Mouse (Mus musculus) cerebellum, adult 18-20 months (tissue): ENCODE results near the gene Mgat1.

Experiments
- DNase-seq, 2 experiments: peaks; one replicate each; pipeline ENCODE4 v3.0.0; 2021

The Mgat1 gene

DNA sequence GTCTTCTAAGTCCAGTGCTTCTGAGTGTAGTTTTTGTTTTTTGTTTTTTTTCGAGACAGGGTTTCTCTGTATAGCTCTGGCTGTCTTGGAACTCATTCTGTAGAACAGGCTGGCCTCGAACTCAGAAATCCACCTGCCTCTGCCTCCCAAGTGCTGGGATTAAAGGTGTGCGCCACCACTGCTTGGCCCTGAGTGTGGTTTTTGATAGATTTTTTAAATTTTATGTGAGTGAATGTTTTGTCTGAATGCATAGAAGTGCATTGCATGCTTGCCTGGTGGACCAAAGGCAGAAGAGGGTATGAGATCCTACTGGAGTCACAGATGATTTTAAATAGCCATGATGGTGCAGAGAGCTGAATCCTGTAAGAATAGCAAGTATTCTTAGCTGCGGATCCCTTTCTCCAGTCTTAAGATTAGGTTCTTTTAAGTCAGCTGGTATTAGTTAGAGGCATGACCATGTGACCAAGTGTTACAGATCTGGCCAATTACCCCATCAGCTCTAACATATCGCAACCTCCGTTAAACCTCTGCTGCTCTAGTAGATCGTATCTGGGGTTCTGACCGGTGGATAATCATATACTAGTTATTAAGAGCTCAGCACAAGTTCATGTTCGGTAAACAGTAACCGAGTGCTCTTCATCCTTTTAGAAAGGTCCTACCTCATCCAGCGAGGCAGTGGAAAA is 906 bp upstream of the Mgat1 start:
- DNase-seq = no peak

DNA sequence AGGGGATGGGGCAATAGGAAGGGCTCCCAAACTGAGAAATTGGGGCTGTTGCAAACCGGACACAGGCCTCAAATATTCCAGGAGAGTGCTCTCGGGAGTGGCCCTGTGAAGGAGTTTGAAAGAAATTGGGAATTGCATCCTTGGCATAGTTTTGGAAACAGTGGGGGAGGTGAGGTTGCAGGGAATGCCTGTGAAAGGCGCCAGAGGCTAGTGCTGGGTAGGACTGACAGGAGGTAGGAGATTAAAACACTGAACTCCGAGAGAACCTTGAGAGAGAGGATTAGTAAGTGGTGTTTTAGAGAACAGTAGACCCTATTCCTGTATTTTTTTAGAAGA is 572 bp downstream of the Mgat1 start:
- peak in 1 of 2 experiments; percentile 38 for DNase-seq

DNA sequence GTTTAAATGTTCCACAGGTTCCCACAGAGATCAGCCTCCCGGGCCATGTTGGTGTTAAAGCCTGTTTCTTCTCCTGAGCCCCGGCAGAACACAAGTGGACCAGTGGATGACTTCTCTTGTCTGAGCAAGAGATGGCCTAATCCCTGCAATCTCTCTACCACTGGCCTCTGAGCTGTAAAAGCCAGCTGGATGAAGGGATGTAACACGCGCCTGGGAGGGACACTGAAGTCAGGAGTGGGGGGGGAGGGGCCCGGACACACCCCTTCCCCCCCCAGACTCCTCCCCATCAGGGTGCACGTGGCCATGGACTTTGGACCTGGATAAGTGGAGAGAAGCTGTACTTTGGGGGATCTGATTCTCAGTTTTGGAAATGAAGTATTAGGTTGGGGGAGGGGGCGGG is 1.2 kb downstream of the Mgat1 start:
- no peak for DNase-seq

DNA sequence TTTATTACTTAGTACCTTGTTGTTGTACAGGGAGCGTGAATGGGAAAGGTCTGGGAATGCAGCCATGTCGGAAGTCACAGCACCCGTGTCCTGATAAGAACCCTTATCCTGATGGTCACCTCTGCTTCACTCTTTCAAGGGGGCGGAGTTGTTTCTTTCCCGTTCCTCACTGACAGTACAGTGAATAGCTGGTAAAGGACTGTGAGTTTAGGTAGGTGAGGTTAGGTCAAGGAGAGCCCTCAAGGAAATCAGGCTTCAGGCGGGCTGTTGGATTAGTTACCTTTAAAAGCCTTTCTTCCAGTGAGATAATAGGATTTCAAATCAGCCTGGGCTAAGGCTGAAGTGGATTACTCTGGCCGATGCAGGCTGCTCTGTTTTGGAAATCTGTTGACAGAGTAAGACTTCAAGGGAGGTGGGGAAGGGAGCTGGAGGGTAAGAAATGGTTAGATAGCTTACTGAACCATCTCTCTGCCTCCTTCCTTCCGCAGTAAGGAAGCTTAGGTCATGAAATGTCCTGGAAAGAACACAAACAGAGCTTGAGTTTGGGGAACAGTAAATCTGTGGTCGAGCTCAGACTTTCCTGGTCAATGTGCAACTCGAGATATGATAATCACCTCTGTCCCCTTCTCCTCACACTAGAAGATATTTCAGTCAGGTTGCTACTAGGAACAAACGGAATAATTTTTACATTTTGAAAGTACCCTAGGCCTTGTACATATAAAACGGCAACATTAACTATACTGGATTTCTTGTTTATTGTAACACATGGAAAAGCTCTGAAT is 1.8 kb downstream of the Mgat1 start:
- no peak for DNase-seq

DNA sequence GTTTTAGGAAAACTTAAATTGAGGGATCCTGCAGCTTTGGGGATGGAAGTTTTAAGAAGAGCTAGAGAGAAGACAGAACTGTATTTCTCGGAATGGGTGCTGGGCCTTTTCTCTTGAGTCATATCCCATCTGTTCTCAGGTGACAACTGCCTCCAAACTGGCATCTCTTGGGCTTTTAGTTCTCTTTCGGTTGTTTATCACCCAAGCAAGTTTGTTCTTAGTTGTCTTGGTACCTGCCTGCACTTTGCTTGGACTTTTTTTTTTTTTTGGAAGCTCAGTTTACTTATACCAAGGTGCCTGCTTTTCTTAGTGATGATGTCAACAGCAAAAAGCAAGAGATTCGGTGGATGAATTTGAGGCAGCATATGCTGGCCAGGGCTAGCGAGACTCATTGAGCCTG is 2.5 kb downstream of the Mgat1 start:
- DNase-seq = no peak

DNA sequence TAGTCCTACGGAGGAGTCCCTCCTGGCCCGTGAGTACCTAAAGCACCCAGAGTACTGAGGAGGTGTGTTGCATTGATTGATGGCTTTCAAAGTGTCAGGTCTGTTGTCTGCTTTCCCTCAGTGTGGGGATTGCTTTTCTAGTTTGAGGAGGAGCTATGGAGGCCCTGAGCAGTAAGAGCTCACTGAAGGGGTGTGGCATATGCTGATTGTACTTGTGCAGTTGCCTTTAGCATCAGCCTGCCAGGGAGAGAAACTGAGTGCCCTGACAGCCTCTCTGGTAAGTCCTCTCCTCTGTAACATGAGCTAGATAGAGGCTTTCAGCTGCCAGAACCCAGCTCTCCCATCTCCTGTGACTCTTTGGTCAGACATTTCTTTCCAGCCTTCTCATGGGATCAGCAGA is 3.3 kb downstream of the Mgat1 start:
- DNase-seq = no peak

DNA sequence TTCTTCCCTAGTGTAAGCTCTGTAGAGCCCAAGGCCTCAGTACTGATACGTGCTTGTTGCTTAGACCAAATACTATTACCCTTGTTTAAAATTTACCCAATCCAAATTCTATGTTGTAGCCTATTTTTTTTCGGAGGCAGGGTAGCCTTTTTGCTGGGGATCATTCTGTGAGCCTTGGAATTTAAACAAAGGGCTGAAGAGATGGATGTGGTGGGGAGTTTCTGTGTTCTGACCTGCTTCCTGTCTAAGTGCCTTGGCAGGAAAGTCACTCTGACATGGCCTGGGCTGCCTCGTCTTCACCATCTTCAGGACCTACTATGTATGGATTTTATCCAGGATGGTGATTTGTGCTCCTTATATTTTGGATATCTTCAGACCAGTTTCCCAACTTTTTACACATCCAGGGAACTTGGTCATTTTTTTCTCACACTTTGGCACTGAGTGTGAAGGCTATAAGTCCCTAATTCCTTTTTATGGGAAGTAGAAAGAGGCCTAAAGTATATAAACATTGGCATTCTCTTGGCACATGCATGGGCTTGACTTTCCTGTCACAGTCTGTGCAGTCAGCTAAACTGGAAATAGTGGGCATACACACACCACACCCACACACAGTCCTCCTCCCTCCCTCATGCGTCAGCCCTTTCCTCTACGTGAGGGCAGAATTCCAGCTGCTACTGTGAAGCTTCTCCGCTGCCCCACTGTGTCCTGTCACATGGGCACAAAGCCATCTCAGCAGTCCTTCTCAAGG is 4.4 kb downstream of the Mgat1 start:
- peak in 1 of 2 experiments; percentile 23 for DNase-seq

DNA sequence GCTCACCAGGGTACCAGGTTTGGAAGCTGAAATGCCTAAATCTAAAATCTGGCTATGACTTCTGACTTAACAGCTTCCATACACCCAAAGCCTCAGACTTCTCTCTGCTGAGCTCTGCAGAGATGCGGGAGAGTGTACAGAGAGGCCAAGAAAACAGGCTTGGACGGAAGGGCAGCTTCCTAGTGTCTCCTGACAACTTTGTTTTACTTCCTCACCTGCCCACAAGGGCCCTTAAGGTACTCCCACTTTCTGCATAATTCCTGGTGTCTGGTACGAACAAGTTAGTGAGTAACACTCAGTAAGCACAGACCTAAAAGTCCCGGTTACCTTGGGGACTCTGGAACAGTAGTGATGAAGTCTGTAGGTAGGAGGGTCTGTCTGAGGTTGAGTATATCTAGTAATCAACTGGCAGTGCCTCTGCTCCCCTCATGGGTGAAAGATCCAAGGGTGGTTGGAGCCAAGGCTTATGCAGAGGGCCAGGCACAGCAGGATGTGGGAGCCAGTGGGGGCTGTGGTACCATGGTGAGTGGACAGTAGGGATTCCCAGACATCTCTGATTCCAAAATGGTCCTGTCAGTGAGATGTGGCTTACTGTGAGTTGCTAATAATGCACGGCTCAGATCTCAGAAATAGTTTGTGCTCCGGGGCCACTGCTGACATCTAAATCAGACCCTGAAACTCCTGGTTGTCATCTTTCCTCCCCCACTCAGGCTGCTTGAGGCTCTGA is 5.1 kb downstream of the Mgat1 start:
- no peak for DNase-seq

DNA sequence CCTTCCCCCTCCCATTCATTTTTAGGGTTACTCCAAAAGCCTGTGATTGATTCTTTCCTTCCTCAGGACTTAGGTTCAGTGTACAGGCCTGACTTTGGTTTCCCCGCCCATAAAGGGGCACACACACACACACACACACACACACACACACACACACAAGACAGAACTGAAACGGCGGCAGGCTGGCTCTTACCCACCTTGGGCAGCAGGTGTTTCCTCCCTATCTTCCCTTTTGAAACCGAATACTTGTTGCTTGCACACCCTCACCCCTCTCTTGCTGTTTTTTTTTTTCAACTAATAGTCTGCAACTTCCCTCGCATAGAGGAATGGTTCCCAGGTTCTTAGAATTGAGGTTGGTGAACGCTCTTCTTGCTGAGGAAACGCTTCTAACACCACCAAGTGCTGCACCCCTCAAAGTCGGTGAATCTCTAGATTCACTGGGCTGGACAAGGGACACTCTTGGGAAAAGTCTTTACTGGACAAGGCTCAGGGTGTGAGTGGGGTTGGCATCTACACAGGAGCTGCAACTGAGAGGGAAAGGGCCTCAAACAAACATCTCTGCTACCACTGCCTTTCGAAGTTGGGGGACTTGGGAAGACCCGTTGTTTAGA is 5.9 kb downstream of the Mgat1 start:
- DNase-seq = no peak

DNA sequence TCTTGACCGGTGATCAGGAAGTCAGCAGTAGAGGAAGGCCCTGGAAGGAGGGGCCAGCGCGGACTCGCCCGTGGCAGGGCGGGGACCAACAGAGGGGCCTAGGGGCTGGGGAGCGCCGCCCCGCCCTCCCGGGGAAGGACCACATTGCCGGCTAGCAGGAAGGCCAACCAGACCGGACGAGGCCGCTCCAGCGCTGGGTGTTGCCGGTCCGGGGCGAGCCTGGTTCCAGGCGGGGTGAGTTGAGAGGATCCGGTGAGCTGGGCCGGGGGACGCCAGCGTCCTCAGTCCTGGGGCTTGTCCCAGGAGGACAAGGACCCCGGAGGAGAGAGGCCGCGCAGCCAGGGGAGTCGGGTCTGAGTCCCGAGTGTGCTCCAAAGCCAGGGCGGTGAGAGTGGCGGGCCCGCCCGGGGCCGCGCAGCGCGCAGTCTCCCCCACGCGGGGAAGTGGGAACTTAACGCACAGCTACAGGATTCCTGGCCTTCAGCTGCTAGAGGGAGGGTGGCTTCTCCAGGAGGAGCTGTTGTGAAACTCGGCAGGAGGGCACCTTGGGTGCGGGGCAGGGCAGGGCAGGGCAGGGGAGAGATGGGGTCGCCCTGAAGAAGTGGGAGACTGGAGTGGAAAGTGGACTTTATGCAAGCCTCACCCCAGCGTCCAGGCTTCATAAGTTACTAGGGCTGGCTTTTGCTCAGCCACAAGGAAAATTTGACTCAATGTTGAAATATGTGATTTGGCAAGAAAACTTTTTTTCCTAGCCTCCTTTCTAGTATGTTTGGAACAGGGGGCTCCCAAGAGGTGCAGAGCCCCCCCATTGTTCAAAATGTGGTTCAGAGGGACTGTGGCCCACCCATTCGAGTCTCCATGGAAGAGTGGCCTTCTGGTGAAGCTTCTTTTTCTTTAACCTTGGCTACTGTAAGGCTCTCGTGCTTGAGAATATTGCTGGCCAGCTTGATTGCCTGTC is 6.7 kb downstream of the Mgat1 start:
- DNase-seq = peak; percentile 61 to 69

DNA sequence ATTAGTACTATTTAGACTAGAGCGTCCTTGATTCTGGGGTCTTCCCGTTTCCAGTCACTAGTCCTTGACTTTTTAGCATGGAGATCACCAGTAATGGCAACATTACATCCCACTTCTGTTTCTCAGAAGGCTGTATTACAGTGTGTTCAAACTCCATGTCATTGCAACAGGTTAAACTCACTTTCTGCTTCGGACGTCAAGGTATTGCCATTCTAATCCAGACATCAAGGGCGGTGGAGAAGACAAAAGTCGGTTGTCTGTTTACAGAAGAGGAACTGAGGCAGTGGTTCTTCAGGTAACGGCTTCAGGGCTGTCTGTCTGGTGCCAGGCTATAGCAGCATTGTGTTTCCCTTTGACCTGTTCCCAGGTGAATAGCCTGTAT is 7.4 kb downstream of the Mgat1 start:
- DNase-seq = no peak

DNA sequence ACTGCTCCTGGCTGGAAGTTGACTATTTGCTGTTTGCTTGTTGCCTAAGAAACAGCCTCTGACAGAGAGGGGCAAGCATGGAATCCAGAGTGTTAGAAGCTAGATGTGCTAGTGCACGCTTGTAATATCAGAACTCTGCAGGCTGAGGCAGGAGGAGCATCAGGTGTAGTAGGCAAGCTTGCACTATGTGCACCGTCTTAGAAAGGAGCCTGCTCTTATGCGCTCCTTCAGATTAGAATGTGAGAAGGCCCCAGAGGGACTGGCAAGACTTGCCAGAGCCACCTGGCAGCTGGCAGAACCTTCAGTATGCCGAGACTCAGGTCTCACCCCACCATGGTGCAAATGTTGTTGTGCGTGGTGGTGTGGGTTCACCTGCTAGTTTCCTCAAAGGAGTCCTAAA is 8.1 kb downstream of the Mgat1 start:
- no peak for DNase-seq

DNA sequence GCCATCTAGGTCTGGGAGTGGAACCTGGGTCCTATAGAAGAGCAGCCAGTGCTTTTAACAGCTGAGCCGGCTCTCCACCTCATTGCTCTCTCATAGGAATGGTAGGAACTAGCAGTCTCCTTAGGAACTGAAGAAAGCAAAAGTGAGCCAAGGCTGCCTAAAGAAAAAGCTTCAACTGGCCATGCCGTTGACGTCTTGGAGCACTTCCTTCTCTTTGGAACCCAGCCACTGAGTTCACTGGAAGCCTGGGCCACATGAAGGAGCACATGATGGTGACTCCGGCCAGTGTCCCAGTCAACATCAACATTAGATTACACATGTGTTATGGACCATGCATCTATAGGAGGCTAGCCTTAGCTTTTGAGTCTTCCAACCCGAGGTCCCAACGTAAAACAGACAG is 9.0 kb downstream of the Mgat1 start:
- no peak for DNase-seq

DNA sequence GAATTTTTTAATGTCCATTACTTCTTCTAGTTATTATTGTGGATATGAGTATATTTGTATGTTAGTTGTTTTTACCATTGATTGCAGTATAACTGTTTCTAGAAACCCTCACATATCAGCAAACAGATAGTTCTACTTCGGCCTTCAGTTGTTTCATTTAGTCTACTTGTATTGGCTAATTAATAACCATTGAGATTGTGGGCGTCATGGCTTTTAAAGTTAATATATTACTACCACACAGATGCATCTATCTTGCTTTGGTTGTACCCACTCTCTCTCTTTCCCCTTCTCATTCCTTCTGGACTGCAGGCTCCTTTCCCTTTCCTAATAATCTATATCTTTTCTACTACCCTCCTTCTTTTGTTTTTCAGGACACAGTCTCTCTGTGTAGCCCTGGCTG is 15.3 kb downstream of the Mgat1 start:
- no peak for DNase-seq

DNA sequence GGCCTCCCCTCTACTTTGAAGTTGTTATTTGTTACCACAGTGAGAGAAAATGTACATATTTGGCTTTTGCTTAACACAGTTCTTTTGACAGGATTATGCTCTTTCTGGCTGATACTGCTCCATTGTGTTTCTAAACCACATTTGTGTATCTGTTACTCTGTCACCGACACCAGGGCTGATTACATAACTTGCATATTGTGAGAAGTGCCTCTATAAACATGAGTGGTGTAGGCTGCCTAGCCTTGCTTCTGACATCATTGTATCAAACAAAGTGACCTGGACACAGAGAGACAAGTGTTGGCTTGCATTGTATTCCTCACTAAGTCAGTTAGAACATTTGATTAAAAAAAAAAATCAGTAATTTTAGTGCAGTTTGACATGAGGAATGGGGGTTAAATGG is 15.8 kb downstream of the Mgat1 start:
- no peak for DNase-seq

DNA sequence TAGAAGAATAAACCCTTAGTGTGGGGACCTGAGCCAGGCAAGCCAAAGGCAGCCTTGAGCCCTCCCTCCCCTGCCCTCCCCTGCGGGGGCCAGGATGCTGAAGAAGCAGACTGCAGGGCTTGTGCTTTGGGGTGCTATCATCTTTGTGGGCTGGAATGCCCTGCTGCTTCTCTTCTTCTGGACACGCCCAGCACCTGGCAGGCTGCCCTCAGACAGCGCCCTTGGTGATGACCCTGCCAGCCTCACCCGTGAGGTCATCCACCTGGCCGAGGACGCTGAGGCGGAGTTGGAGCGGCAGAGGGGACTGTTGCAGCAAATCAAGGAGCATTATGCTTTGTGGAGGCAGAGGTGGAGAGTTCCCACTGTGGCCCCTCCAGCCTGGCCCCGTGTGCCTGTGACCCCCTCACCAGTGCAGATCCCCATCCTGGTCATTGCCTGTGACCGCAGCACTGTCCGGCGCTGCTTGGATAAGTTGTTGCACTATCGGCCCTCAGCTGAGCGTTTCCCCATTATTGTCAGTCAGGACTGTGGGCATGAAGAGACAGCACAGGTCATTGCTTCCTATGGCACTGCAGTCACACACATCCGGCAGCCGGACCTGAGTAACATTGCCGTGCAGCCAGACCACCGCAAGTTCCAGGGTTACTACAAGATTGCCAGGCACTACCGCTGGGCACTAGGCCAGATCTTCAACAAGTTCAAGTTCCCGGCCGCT is 16.8 kb downstream of the Mgat1 start:
- DNase-seq = no peak

DNA sequence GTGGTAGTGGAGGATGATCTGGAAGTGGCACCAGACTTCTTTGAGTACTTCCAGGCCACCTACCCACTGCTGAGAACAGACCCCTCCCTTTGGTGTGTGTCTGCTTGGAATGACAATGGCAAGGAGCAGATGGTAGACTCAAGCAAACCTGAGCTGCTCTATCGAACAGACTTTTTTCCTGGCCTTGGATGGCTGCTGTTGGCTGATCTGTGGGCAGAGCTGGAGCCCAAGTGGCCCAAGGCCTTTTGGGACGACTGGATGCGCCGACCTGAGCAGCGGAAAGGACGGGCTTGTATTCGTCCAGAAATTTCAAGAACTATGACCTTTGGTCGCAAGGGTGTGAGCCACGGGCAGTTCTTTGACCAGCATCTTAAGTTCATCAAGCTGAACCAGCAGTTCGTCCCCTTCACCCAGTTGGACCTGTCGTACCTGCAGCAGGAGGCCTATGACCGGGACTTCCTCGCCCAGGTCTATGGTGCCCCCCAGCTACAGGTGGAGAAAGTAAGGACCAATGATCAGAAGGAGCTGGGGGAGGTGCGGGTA is 17.4 kb downstream of the Mgat1 start:
- DNase-seq = no peak

DNA sequence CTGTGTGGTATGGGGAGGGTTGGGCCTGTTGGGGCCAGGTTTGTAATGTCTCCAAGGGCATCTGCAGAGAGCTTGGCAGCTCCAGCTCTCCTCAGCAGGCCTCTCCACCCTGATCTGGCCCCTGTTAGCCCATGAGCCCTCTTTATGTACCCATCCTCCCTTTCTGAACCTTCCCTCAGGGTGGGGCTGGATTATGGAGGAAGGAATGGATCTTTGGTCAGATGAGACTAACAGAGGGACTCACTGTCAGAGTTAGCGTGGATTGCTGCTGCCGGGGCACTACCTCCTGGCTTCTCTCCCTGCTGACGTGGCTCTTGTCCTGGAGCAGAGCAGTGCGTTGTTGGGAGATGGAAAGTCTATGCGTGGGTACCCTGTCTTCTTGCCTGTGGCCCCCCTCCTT is 18.3 kb downstream of the Mgat1 start:
- DNase-seq = no peak

DNA sequence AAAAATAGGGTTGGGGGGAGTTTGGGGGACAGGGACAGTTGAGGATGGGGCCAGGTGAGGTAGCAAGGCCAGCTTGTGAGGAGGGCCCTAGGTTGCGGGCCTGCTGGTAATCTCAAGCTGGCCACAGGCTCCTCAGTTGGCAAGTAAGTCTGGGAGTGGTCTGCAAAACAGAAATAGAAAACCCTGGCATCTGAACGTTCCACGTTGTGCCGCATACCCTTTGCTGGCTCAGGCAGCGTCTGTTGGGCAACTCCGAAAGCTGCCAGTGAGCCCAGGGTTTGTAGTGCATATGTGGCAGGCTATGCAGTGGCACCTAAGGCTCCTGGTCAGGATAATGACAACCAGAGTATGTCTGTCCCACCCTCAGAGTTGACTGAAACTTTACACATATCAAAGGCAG is 19.2 kb downstream of the Mgat1 start:
- no peak for DNase-seq

DNA sequence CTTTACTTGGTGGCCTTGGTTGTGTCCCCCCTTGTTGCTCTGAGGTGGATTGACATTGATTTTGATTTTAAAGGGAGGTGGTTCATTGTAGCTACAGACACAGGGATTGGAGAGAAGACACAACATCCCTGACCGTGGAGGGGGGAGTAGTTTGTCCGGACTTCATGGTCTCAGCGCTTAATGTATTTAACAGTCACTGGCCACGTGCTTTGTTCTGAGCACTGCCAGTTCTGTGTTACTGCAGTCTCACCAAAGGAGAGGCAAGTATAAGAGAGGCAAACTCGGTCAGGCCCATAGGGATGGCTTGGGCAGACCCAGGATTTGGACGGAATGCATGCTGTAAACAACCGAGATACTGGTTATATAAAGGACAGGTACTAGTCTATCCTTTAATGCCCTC is 20.1 kb downstream of the Mgat1 start:
- DNase-seq = no peak

DNA sequence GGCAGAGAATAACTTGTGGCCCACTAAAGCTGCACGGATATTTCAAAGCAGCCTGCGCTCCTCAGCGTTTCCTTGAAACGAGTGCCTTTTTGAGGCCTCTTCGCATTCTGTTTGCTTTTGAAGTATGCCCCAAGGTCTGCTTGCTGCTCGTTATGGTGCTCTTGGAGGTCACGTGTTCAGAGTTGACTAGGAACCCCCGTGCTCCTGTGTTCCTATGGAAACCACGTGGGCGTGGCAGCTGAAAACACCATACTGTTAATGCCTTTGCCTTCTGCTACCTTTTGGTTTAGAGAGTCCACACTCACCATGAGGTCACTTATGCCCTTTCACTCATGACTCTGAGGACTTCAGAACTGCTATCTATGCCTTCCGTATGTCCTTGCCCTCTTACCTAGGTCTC is 20.6 kb downstream of the Mgat1 start:
- DNase-seq = no peak
